Comparison of ENCODE assay signal across 12 mouse cellular contexts in the genomic region with DNA sequence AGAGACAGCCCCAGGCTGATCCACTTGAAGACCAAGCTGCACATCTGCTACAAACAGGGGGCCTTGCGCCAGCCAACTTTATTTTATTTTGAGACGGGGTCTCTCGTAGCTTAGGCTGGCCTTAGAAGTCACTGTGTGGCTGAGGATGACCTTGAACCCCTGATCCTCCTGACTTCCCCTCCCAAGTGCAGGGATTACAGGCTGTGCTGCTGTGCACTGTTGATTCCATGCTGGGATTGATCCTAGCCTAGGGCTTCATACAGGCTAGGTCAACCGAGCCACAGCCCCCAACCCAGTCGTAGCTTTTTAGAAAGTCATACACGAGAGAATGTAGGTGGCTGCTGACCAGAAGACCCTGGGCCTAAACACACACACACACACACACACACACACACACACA.
DNase-seq lines count a peak whose midpoint lies in the region; ATAC-seq and TF ChIP-seq lines count a peak whose summit lies in the region.
"Had no signal": no experiment of that assay in that cellular context is flagged by ENCODE, and none has a peak within 500 bp of the region (broad histone marks: within the 10 kb centered on the region; RNA-seq: fewer than 3 reads in every experiment).

No protein-coding gene starts in this region.

- H3K36me3 ChIP-seq in E14TG2a.4 (ENCODE audit: insufficient read depth, low read length) (no peaks in the 10 kb centered on the region), ES-Bruce4 (ENCODE audit: control insufficient read depth, insufficient read depth, low read length, poor library complexity, severe bottlenecking) (no peaks in the 10 kb centered on the region)
- no peaks in the 10 kb centered on the region for H3K36me3 ChIP-seq in forebrain, embryonic 16.5 days (ENCODE audit: control insufficient read depth, insufficient read depth)
- no peaks in the 10 kb centered on the region for H3K36me3 ChIP-seq in limb, embryonic 12.5 days
- H3K36me3 ChIP-seq: heart, embryonic 15.5 days; intestine, embryonic 15.5 days had no signal

- H3K27ac ChIP-seq in ES-Bruce4 (ENCODE audit: insufficient read depth, low read length), result peak overlapping the region; percentile 11
- peak overlapping the region; percentile 91 for H3K27ac ChIP-seq in forebrain, embryonic 16.5 days (ENCODE audit: low read length)
- 0 out of 2 replicates have a peak overlapping the region, but pooled peaks have one; percentile 64 for H3K27ac ChIP-seq in limb, embryonic 12.5 days
- H3K27ac ChIP-seq: gastrocnemius, adult 2 months; intestine, embryonic 15.5 days; kidney, postnatal 0 days had no signal

- H3K4me3 ChIP-seq in E14TG2a.4 (replicated peaks; ENCODE audit: low read length), result peak overlapping the region; percentile 60
- H3K4me3 ChIP-seq in ES-Bruce4 (ENCODE audit: low read depth, low read length), result no peak overlapping the region
- no peak overlapping the region for H3K4me3 ChIP-seq in forebrain, embryonic 16.5 days (replicated peaks; ENCODE audit: low read length)
- no peak overlapping the region for H3K4me3 ChIP-seq in limb, embryonic 12.5 days (replicated peaks)
- H3K4me3 ChIP-seq: gastrocnemius, adult 2 months; heart, embryonic 15.5 days; intestine, embryonic 15.5 days had no signal

- no peak overlapping the region for H3K9ac ChIP-seq in ES-Bruce4 (ENCODE audit: low read depth, poor library complexity, severe bottlenecking)
- H3K9ac ChIP-seq in forebrain, embryonic 16.5 days (replicated peaks; ENCODE audit: low read depth, low read length), result no peak overlapping the region
- H3K9ac ChIP-seq in limb, embryonic 12.5 days (replicated peaks), result no peak overlapping the region
- H3K9ac ChIP-seq: intestine, embryonic 15.5 days had no signal

- H3K4me1 ChIP-seq in E14TG2a.4 (replicated peaks; ENCODE audit: low read depth, low read length) (peaks cover 96% of the 10 kb centered on the region), ES-Bruce4 (ENCODE audit: control insufficient read depth, insufficient read depth, low read length) (peaks cover 30% of the 10 kb centered on the region)
- H3K4me1 ChIP-seq in forebrain, embryonic 16.5 days (replicated peaks; ENCODE audit: control insufficient read depth, insufficient read depth, low read length), result peaks cover 98% of the 10 kb centered on the region
- H3K4me1 ChIP-seq in limb, embryonic 12.5 days (replicated peaks), result peaks cover 100% of the 10 kb centered on the region

- 37% methylated on average over 6 of the region's 6 CpGs for WGBS in forebrain, embryonic 16.5 days
- 41% methylated on average over 6 of the region's 6 CpGs for WGBS in limb, embryonic 12.5 days

- TF ChIP-seq CTCF in E14TG2a.4 (conservative IDR thresholded peaks at IDR 0.05; ENCODE audit: low read length) (no peak), ES-Bruce4 (IDR thresholded peaks at IDR 0.05; ENCODE audit: low read depth, low read length) (no peak)

- TF ChIP-seq EP300 in ES-Bruce4 (IDR thresholded peaks at IDR 0.05; ENCODE audit: insufficient read depth, low read depth, low read length), result peak; percentile 60

- H3K9me3 ChIP-seq in E14TG2a.4 (ENCODE audit: low read length), result no peaks in the 10 kb centered on the region
- H3K9me3 ChIP-seq in ES-Bruce4 (replicated peaks; ENCODE audit: control insufficient read depth, insufficient read depth, low read length, poor library complexity, severe bottlenecking), result no peaks in the 10 kb centered on the region
- H3K9me3 ChIP-seq in forebrain, embryonic 16.5 days (ENCODE audit: control insufficient read depth, low read length), result no peaks in the 10 kb centered on the region
- H3K9me3 ChIP-seq in limb, embryonic 12.5 days, result no peaks in the 10 kb centered on the region
- H3K9me3 ChIP-seq: heart, embryonic 15.5 days; intestine, embryonic 15.5 days had no signal

- no peak for DNase-seq in right cerebral cortex, postnatal 36 days (ENCODE audit: low spot score in 2 of 2)
- no peak for DNase-seq in cerebellum, postnatal 25 days
- DNase-seq in gastrocnemius, adult 18-20 months (ENCODE audit: low spot score), result no peak
- DNase-seq: cerebellum, adult 11 months; gastrocnemius, adult 2 months had no signal

- H3K27me3 ChIP-seq in E14TG2a.4 (ENCODE audit: insufficient read depth, low read length) (no peaks in the 10 kb centered on the region), ES-Bruce4 (ENCODE audit: control insufficient read depth, insufficient read depth, low read length, poor library complexity, severe bottlenecking) (no peaks in the 10 kb centered on the region)
- H3K27me3 ChIP-seq in forebrain, embryonic 16.5 days (replicated peaks; ENCODE audit: control insufficient read depth, insufficient read depth, low read length), result no peaks in the 10 kb centered on the region
- H3K27me3 ChIP-seq in limb, embryonic 12.5 days, result 0 out of 2 replicates have a peak, but pooled peaks cover 8% of the 10 kb centered on the region
- H3K27me3 ChIP-seq: heart, embryonic 15.5 days; intestine, embryonic 15.5 days had no signal

- no peak overlapping the region for H3K4me2 ChIP-seq in forebrain, embryonic 16.5 days (ENCODE audit: low read length)
- no peak overlapping the region for H3K4me2 ChIP-seq in limb, embryonic 12.5 days
- H3K4me2 ChIP-seq: heart, embryonic 15.5 days; intestine, embryonic 15.5 days had no signal

- no peak for ATAC-seq in forebrain, embryonic 16.5 days
- ATAC-seq in limb, embryonic 12.5 days (ENCODE audit: insufficient number of reproducible peaks, insufficient read depth, low FRiP score, low TSS enrichment, low read depth), result no peak
- ATAC-seq: intestine, embryonic 15.5 days had no signal

- no peak for TF ChIP-seq POLR2A in ES-Bruce4 (IDR thresholded peaks at IDR 0.05; ENCODE audit: insufficient read depth, low read length)

Comparison
In these comparisons a context has a peak if more than half of its experiments do, and no peak if none do; other contexts are left out.
1. H3K27ac ChIP-seq: peak in every context shown above with its lines; median percentile 91 in forebrain, embryonic 16.5 days; 64 in limb, embryonic 12.5 days; 11 in ES-Bruce4.